Mouse (Mus musculus) G1E (cell line): Measurements from ENCODE around the gene Csdc2.
"Not testable (repeated sequence)": the region's sequence is repeated elsewhere in the genome, so short reads cannot be mapped to it uniquely, and the experiment has no call there.

Source experiments
- CTCF ChIP-seq: IDR thresholded peaks from 2 replicates; pipeline ENCODE4 v1.5.1; 2012; ENCODE audit warnings: low read depth, low read length, inconsistent platforms, mixed read lengths
- GATA1 ChIP-seq: IDR thresholded peaks from 2 replicates; pipeline ENCODE4 v1.6.1; 2012; ENCODE audit warnings: borderline replicate concordance, low read length, inconsistent platforms, mixed read lengths
- GATA2 ChIP-seq: IDR thresholded peaks from 2 replicates; pipeline ENCODE4 v1.6.1; 2012; ENCODE audit warnings: low read depth, low read length, inconsistent platforms, borderline replicate concordance
- TAL1 ChIP-seq: conservative IDR thresholded peaks from 2 replicates; pipeline ENCODE4 v1.6.1; 2012; ENCODE audit warnings: low read depth, low read length, inconsistent platforms, mixed read lengths

GRCm38 (mm10) chr15:81975156-81975555, 38.6 kb downstream of the Csdc2 start:
- TF ChIP-seq CTCF, TAL1, GATA1, GATA2: not testable (repeated sequence)
